ENCODE assay signal across 9 mouse cellular contexts in the genomic region with DNA sequence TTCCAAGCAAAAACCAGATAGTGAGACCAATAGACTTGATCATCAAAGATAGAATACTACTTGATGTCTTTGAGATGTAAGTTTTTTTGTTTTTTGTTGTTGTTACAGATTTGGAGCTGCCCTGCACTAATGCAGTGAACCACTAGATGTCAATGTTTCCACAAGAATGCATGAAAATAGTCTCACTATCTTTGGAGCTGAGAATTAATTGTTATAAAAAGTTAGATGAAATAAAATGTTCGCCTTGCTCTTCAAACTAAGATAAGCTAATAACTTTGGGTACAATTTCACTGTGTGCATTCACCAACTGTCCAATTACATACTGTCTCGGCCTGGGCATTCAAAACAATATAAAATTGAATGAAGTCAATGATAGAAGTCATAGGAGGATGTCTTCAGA.
DNase-seq lines count a peak whose midpoint lies in the region; ATAC-seq lines count a peak whose summit lies in the region.
"Had no signal": no experiment of that assay in that cellular context is flagged by ENCODE, and none has a peak within 500 bp of the region (broad histone marks: within the 10 kb centered on the region; RNA-seq: fewer than 3 reads in every experiment).

No protein-coding gene starts in this region.

- H3K9me3 ChIP-seq in forebrain, embryonic 13.5 days (replicated peaks): no peaks in the 10 kb centered on the region
- no peaks in the 10 kb centered on the region for H3K9me3 ChIP-seq in forebrain, embryonic 10.5 days

- no peak for DNase-seq in forebrain, embryonic 10.5 days (ENCODE audit: extremely low spot score, low spot score)
- DNase-seq in testis, postnatal 10 days (ENCODE audit: low spot score): peak; percentile 44
- DNase-seq in testis, postnatal 14 days (ENCODE audit: low spot score): no peak
- peak; percentile 43 for DNase-seq in embryo, embryonic 10 days (ENCODE audit: low spot score)
- peak; percentile 27 for DNase-seq in kidney, postnatal 14 days
- peak; percentile 43 for DNase-seq in mesoderm, embryonic 11.5 days (ENCODE audit: low read depth, low spot score)

- 47% methylated on average over 2 of the region's 2 CpGs for WGBS in forebrain, embryonic 13.5 days
- WGBS in forebrain, embryonic 10.5 days: 54% methylated on average over 2 of the region's 2 CpGs

- H3K4me1 ChIP-seq in forebrain, embryonic 13.5 days: no peaks in the 10 kb centered on the region
- H3K4me1 ChIP-seq in forebrain, embryonic 10.5 days: no peaks in the 10 kb centered on the region

- H3K4me2 ChIP-seq in forebrain, embryonic 13.5 days: no peak overlapping the region

- peak; percentile 51; the same call in 1 of the 2 replicates for ATAC-seq in forebrain, embryonic 13.5 days
- ATAC-seq in megakaryocyte, adult 5-6 weeks (ENCODE audit: poor library complexity, severe bottlenecking): no peak

- no peak overlapping the region for H3K27ac ChIP-seq in forebrain, embryonic 13.5 days
- no peak overlapping the region for H3K27ac ChIP-seq in forebrain, embryonic 10.5 days

- H3K27me3 ChIP-seq in forebrain, embryonic 13.5 days: no peaks in the 10 kb centered on the region
- no peaks in the 10 kb centered on the region for H3K27me3 ChIP-seq in forebrain, embryonic 10.5 days (ENCODE audit: poor library complexity, severe bottlenecking)

- no peak overlapping the region for H3K9ac ChIP-seq in forebrain, embryonic 13.5 days

- no peak overlapping the region for H3K4me3 ChIP-seq in forebrain, embryonic 13.5 days
- H3K4me3 ChIP-seq in forebrain, embryonic 10.5 days: no peak overlapping the region
- H3K4me3 ChIP-seq: myocyte had no signal

- H3K36me3 ChIP-seq in forebrain, embryonic 13.5 days (ENCODE audit: poor library complexity, severe bottlenecking): no peaks in the 10 kb centered on the region
- H3K36me3 ChIP-seq in forebrain, embryonic 10.5 days (replicated peaks): no peaks in the 10 kb centered on the region

Comparison
In these comparisons a context has a peak if more than half of its experiments do, and no peak if none do; other contexts are left out.
1. DNase-seq: peak in testis, postnatal 10 days (single experiment), embryo, embryonic 10 days (single experiment), kidney, postnatal 14 days (single experiment) and mesoderm, embryonic 11.5 days (single experiment); none in forebrain, embryonic 10.5 days (single experiment) and testis, postnatal 14 days (single experiment).